Mouse (Mus musculus) liver, embryonic 14.5 days (tissue): ENCODE results near the gene Impg2.

Experiments used
- CTCF ChIP-seq: IDR thresholded peaks from 2 replicates; pipeline ENCODE4 v1.5.1; 2016; ENCODE audit warnings: antibody characterized with exemption, low read depth, control low read depth
- EP300 ChIP-seq: IDR thresholded peaks from 2 replicates; pipeline ENCODE4 v1.6.1; 2016; ENCODE audit warnings: antibody characterized with exemption, low read depth

DNA sequence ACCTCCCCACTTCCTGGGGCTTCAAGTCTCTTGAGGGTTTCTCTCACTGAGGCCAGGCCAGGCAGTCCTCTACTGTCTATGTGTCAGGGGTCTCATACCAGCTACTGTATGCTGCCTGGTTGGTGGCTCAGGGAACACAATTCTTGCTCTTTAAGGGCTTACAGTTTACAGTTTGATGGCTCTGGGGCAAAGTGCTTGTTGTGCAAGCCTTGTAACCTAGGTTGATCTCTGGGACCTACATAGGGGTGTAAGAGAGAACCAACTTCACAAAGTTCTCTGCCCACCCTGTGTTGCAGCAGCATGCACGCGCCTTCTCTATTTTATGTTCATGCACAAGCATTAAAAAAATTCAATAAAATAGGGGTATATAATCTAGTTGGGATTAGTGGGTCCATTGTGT, 82.9 kb downstream of the Impg2 start:
- TF ChIP-seq CTCF (no peak), EP300 (no peak)
